Mouse (Mus musculus): ENCODE data around the gene Icam2.
"Not testable (repeated sequence)": the region's sequence is repeated elsewhere in the genome, so short reads cannot be mapped to it uniquely, and the experiment has no call there.

The Icam2 gene

DNA sequence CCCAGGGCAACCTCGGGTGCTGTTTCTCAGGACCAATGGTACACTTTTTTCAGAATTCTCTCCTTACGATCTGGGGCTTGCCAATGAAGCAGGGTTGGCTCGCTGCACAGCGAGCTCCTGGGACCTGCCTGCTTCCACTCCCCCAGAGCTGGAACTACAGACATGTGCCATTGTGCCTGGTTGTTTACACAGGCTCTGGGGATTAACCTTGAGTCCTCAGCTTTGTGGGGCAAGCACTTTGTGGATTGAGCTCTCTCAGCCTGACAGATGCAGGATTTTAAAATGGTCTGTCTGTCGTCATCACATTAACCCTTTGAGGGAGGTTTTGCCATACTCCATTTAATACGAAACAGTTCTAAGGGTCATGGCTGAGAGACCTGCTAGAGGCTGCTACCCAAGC, 43.0 kb downstream of the Icam2 start:
- DNase-seq (ENCODE audit: low spot score), result no peak

DNA sequence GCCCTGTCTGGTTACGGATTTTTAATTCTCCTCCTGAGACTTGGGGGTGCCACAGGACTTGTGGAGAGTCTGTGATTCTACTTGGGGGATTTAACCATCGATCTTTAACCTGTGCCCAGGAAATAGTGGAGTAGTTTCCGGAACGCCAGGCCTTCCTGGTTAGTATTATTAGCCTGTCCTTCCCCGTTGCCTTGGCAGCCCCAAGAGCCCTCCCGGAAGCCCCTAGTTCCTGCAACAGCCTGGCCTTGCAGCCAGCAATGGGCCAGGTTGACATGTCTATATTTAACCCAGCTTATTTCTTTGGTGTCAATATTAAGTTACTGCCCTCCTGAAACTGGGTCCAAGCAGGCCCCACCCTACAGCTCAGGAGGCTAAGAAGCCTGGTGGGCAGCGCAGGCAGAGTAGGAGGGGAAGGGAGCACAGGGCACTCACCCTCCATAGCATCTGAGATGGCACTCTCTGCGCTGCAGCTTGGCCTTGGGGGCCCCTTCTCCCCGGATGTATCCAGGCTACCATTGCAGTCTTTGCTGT, 46.8 kb downstream of the Icam2 start:
- no peak for DNase-seq (ENCODE audit: low spot score)

DNA sequence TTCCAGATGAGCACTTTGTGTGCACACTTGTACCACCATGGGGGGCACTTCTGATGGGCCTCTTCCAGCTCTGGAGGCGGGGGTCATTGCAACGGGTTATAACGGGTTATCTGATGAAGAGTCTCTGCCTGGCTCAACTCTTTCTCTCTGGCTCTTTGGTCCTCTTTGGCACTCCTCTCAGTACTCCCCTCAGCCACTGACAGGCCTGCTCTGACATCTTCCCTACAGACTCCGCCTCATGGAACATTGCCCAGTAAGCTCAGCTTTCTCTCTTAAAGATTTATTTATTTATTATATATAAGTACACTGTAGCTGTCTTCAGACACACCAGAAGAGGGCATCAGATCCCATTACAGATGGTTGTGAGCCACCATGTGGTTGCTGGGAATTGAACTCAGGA, 48.6 kb downstream of the Icam2 start:
- DNase-seq (ENCODE audit: low spot score), result not testable (repeated sequence)

DNA sequence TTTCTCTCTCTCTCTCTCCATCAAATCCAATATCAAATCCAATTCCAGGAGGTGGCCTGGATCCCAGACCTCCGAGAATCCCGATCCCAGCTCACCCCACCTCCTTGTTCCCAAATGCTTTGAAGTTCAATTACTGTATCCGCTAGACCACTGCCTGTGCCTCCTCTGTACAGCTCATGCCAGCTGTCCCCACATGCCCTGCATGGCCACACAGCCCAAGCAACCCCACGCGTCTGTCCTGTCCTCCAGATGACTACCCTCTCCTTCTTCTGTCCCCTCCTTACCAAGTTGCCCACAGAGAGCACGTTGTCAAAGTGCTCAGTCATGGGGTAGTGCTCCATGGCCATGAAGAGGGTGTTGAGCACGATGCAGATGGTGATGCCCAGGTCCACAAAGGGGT, 49.0 kb downstream of the Icam2 start:
- no peak for DNase-seq (ENCODE audit: low spot score)

DNA sequence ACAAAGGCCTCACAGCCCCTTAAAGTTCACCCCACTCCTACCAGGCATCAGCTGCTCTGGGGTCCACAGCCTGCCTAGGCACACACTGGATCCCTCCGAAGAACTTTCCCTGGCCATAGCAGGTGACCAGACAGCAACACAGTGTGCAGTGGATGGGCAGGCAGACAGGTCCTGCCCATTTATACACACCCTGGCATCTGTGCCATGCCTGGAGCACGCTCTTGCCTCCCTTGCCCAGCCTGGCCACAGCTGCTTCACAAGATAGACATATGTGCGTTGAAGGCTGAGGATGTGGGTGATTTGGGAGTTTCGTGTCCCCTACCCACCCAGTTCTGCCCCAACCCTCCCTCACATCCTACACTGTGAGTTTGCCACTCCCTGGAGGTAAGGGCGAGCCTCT, 49.8 kb downstream of the Icam2 start:
- no peak for DNase-seq (ENCODE audit: low spot score)

DNA sequence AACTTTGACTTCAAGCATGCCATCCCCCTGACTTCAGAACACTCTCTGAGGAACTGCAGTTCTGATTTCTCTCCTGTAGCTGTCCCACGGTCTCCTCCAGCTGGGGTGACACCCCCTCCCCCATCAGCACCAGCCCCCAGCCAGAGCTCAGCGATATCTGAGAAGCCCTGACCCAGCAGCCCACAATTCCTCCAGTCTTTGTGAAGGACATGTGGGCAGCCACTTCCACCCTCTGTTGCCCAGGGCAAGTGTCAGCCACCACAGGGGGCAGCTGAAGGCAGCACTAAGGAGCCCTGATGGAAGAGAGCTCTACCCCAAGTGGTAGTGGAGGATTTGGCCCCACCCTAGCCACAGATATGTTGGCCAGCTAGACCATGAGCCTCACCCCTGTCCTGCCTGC, 53.8 kb downstream of the Icam2 start:
- DNase-seq (ENCODE audit: low spot score), result no peak

DNA sequence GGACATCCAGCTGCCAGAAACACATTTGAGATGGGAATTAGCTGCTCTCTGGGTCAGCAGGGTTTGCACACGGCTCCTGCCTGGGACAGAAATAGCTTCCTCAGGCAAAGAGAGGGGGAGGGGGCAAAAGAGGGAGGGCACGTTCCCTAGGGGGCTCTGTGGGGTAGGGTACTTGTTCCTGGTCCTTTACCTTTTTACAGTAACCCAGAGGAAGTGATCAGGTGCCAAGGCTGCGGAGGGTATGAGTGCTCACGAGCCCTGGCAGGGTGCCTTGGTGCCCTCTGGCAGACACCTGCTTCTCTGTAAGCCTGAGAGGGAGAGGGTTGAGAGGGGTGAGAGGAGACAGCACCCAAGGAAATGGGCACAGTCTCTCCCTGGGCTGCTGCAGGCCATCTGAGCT, 55.4 kb downstream of the Icam2 start:
- DNase-seq (ENCODE audit: low spot score), result no peak

DNA sequence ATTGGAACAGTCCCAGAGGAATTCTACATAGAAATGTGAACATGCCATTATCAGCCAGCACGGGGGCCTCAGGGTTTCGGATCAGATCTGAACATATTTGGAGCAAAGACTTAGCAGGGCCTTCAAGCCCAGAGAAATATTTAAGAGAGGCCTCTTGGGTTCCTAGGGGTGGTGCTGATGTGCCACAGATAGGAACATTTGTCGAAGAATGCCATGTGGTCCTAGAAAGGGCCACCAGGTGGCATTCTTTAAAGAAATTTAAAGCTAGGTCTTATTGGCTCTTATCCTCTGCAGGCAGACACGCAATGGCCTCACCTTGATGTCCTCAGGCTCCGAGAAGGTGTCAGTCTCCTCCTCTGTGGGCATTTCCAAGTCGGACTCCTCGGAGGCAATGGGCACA, 58.2 kb downstream of the Icam2 start:
- DNase-seq (ENCODE audit: low spot score), result no peak

DNA sequence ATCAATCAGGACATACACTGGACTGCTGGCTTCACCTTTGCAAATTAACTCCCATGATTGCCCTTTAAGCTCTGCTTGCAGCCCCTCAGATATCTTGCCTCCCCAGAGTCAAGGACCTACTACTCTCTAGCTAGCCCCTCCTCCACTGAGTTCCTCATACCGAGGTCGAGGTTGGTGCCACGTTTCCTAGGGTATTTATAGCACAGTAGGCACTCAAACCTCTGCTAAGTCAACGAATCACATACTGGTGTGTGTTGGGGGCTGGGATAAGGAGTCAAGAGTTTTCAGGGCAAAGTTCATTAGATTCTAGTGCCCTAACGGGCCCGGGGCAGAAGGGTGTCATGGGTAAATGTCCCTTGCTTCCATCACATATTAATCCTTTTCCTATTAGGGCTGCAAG, 58.7 kb downstream of the Icam2 start:
- no peak for DNase-seq (ENCODE audit: low spot score)

DNA sequence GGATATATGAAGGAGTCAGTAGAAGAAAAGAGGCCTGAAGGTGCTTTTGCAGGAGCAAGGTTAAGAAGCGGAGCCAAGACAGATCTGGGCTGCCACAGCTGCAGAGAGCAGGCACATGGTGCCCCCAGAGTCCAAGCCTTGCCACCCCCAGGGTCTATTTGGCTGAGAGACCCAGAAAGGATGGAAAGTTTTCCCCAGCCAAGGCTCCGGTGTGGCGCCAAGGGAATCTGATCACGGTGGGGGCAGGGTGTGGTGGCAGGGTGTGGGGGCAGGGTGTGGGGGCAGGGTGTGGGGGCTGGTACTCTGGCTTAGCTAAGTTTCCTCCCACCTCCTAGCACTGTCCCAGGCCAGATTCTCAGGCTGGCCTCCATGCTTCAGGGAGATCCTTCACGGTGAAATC, 59.4 kb downstream of the Icam2 start:
- no peak for DNase-seq (ENCODE audit: low spot score)

All from ovary, postnatal 36 days (tissue).